ENCODE assay signal across 9 mouse cellular contexts in genomic region chr15:89179630-89179964, GRCm38 (mm10). TPM values are rescaled to one million over a fixed set of nuclear protein-coding genes. Genes with fewer than 3 reads are reported as not detected.
DNase-seq lines count a peak whose midpoint lies in the region; ATAC-seq and TF ChIP-seq lines count a peak whose summit lies in the region.
"Had no signal": no experiment of that assay in that cellular context is flagged by ENCODE, and none has a peak within 500 bp of the region (broad histone marks: within the 10 kb centered on the region; RNA-seq: fewer than 3 reads in every experiment).

No protein-coding gene starts in this region.

- H3K9me3 ChIP-seq in heart, embryonic 10.5 days, result no peaks in the 10 kb centered on the region
- H3K9me3 ChIP-seq in E14TG2a.4 (ENCODE audit: low read length), result no peaks in the 10 kb centered on the region
- no peaks in the 10 kb centered on the region for H3K9me3 ChIP-seq in forebrain, embryonic 16.5 days (ENCODE audit: control insufficient read depth, low read length)
- H3K9me3 ChIP-seq in liver, embryonic 16.5 days (replicated peaks; ENCODE audit: control insufficient read depth, low read length), result no peaks in the 10 kb centered on the region

- TF ChIP-seq CTCF in E14TG2a.4 (conservative IDR thresholded peaks at IDR 0.05; ENCODE audit: low read length), result no peak

- H3K9ac ChIP-seq in forebrain, embryonic 16.5 days (replicated peaks; ENCODE audit: low read depth, low read length), result peak overlapping the region; percentile 95
- H3K9ac ChIP-seq in liver, embryonic 16.5 days (ENCODE audit: low read depth, low read length), result peak overlapping the region; percentile 8

- peak overlapping the region; percentile 93 for H3K27ac ChIP-seq in heart, embryonic 10.5 days
- peak overlapping the region; percentile 94 for H3K27ac ChIP-seq in forebrain, embryonic 16.5 days (ENCODE audit: low read length)
- H3K27ac ChIP-seq in liver, embryonic 16.5 days (ENCODE audit: low read length), result peak overlapping the region; percentile 92

- 8% methylated on average over 6 of the region's 6 CpGs for WGBS in heart, embryonic 10.5 days
- WGBS in forebrain, embryonic 16.5 days, result under 1% methylated on average over 6 of the region's 6 CpGs
- 18% methylated on average over 6 of the region's 6 CpGs for WGBS in liver, embryonic 16.5 days (ENCODE audit: insufficient replicate concordance)

- no peak for ATAC-seq in forebrain, embryonic 16.5 days
- no peak for ATAC-seq in liver, embryonic 16.5 days (ENCODE audit: low read depth)

- intact Hi-C loops in heart, postnatal 36 days (cut with DNase I), result no loop called here

- H3K27me3 ChIP-seq in heart, embryonic 10.5 days (ENCODE audit: insufficient read depth, poor library complexity, severe bottlenecking), result no peaks in the 10 kb centered on the region
- H3K27me3 ChIP-seq in E14TG2a.4 (ENCODE audit: insufficient read depth, low read length), result peaks cover 3% of the 10 kb centered on the region
- no peaks in the 10 kb centered on the region for H3K27me3 ChIP-seq in forebrain, embryonic 16.5 days (replicated peaks; ENCODE audit: control insufficient read depth, insufficient read depth, low read length)
- peaks cover 36% of the 10 kb centered on the region for H3K27me3 ChIP-seq in liver, embryonic 16.5 days (ENCODE audit: control insufficient read depth, insufficient read depth, low read depth, low read length)
- H3K27me3 ChIP-seq: Patski had no signal

- peak overlapping the region; percentile 59 for H3K4me2 ChIP-seq in forebrain, embryonic 16.5 days (ENCODE audit: low read length)
- H3K4me2 ChIP-seq in liver, embryonic 16.5 days (ENCODE audit: low read depth, low read length), result peak overlapping the region; percentile 54

- peak overlapping the region; percentile 87 for H3K4me3 ChIP-seq in heart, embryonic 10.5 days
- peak overlapping the region; percentile 89 for H3K4me3 ChIP-seq in E14TG2a.4 (replicated peaks; ENCODE audit: low read length)
- H3K4me3 ChIP-seq in forebrain, embryonic 16.5 days (replicated peaks; ENCODE audit: low read length), result peak overlapping the region; percentile 79
- H3K4me3 ChIP-seq in liver, embryonic 16.5 days (ENCODE audit: low read depth, low read length), result peak overlapping the region; percentile 62

- H3K36me3 ChIP-seq in heart, embryonic 10.5 days, result 0 out of 2 replicates have a peak, but pooled peaks cover 4% of the 10 kb centered on the region
- H3K36me3 ChIP-seq in E14TG2a.4 (ENCODE audit: insufficient read depth, low read length), result peaks cover 13% of the 10 kb centered on the region
- no peaks in the 10 kb centered on the region for H3K36me3 ChIP-seq in forebrain, embryonic 16.5 days (ENCODE audit: control insufficient read depth, insufficient read depth)
- H3K36me3 ChIP-seq in liver, embryonic 16.5 days (ENCODE audit: control insufficient read depth, insufficient read depth), result no peaks in the 10 kb centered on the region

- H3K4me1 ChIP-seq in heart, embryonic 10.5 days, result peaks cover 78% of the 10 kb centered on the region
- peaks cover 93% of the 10 kb centered on the region for H3K4me1 ChIP-seq in E14TG2a.4 (replicated peaks; ENCODE audit: low read depth, low read length)
- peaks cover 74% of the 10 kb centered on the region for H3K4me1 ChIP-seq in forebrain, embryonic 16.5 days (replicated peaks; ENCODE audit: control insufficient read depth, insufficient read depth, low read length)
- H3K4me1 ChIP-seq in liver, embryonic 16.5 days (ENCODE audit: control insufficient read depth, low read depth, low read length), result peaks cover 25% of the 10 kb centered on the region

- no peak for DNase-seq in heart, embryonic 10.5 days (ENCODE audit: low spot score)
- DNase-seq in heart, postnatal 36 days, result no peak
- DNase-seq in Muller cell, postnatal 12 days (ENCODE audit: inconsistent ontology term), result no peak
- DNase-seq in c-Kit-positive CD71-positive TER-119-positive erythroid progenitor cells, embryonic 14.5 days (ENCODE audit: low spot score), result no peak
- DNase-seq in frontal cortex, adult 2 months (ENCODE audit: extremely low spot score in 1 of 2, low spot score in 1 of 2), result no peak

RNA-seq across cellular contexts. Expression of gene Plxnb2, which starts 1.0 kb away (rescaled TPM):
- polyA plus RNA-seq in heart, embryonic 10.5 days (2016; fragmentation: Nextera tagmentation; extraction: Ambion mirVana), result 106 and 117 TPM in 2 replicates
- 100 to 1,000 TPM in 1 of 2 experiments, 10 to 100 TPM in 1; 92.4 to 100 TPM for total RNA-seq in heart, postnatal 36 days (2021)
- polyA plus RNA-seq in forebrain, embryonic 16.5 days (2015; fragmentation: Nextera tagmentation; extraction: Ambion mirVana), result 112 and 126 TPM in 2 replicates
- polyA plus RNA-seq in liver, embryonic 16.5 days (2015; fragmentation: Nextera tagmentation; extraction: Ambion mirVana), result 26.2 and 31.9 TPM in 2 replicates
- polyA plus RNA-seq in frontal cortex, adult 2 months (2012; rRNA removed), result 65.8 and 72.5 TPM in 2 replicates

RNA-seq across cellular contexts. Expression of gene Dennd6b, which starts 16.7 kb away (rescaled TPM):
- polyA plus RNA-seq in heart, embryonic 10.5 days (2016; fragmentation: Nextera tagmentation; extraction: Ambion mirVana), result 23.1 and 23.5 TPM in 2 replicates
- 10 to 100 TPM in 1 of 2 experiments, 1 to 10 TPM in 1; 8.9 to 10.5 TPM for total RNA-seq in heart, postnatal 36 days (2021)
- polyA plus RNA-seq in forebrain, embryonic 16.5 days (2015; fragmentation: Nextera tagmentation; extraction: Ambion mirVana), result 60.7 and 83.2 TPM in 2 replicates
- 2.7 and 3.8 TPM in 2 replicates for polyA plus RNA-seq in liver, embryonic 16.5 days (2015; fragmentation: Nextera tagmentation; extraction: Ambion mirVana)
- 143 and 146 TPM in 2 replicates for polyA plus RNA-seq in frontal cortex, adult 2 months (2012; rRNA removed)

RNA-seq across cellular contexts. Expression of gene Mapk11, which starts 30.2 kb away (rescaled TPM):
- 4.2 and 4.8 TPM in 2 replicates for polyA plus RNA-seq in heart, embryonic 10.5 days (2016; fragmentation: Nextera tagmentation; extraction: Ambion mirVana)
- total RNA-seq in heart, postnatal 36 days (2021), result 1 to 10 TPM; 1.7 to 2.0 TPM
- polyA plus RNA-seq in forebrain, embryonic 16.5 days (2015; fragmentation: Nextera tagmentation; extraction: Ambion mirVana), result 39.1 and 46.8 TPM in 2 replicates
- 0.83 and 0.97 TPM in 2 replicates for polyA plus RNA-seq in liver, embryonic 16.5 days (2015; fragmentation: Nextera tagmentation; extraction: Ambion mirVana)
- 53.3 and 61.1 TPM in 2 replicates for polyA plus RNA-seq in frontal cortex, adult 2 months (2012; rRNA removed)

RNA-seq across cellular contexts. Expression of gene Ppp6r2, which starts 31.8 kb away (rescaled TPM):
- 12.4 and 23.5 TPM in 2 replicates for polyA plus RNA-seq in heart, embryonic 10.5 days (2016; fragmentation: Nextera tagmentation; extraction: Ambion mirVana)
- 10 to 100 TPM; 70.5 to 72.5 TPM for total RNA-seq in heart, postnatal 36 days (2021)
- 77.8 and 90.8 TPM in 2 replicates for polyA plus RNA-seq in forebrain, embryonic 16.5 days (2015; fragmentation: Nextera tagmentation; extraction: Ambion mirVana)
- polyA plus RNA-seq in liver, embryonic 16.5 days (2015; fragmentation: Nextera tagmentation; extraction: Ambion mirVana), result 15.5 and 16.4 TPM in 2 replicates
- polyA plus RNA-seq in frontal cortex, adult 2 months (2012; rRNA removed), result 125 and 147 TPM in 2 replicates

RNA-seq across cellular contexts. Expression of gene Mapk12, which starts 39.1 kb away (rescaled TPM):
- polyA plus RNA-seq in heart, embryonic 10.5 days (2016; fragmentation: Nextera tagmentation; extraction: Ambion mirVana), result 25.4 and 26.4 TPM in 2 replicates
- 10 to 100 TPM; 21.5 to 23.7 TPM for total RNA-seq in heart, postnatal 36 days (2021)
- polyA plus RNA-seq in forebrain, embryonic 16.5 days (2015; fragmentation: Nextera tagmentation; extraction: Ambion mirVana), result 4.1 and 5.7 TPM in 2 replicates
- 1.1 and 1.9 TPM in 2 replicates for polyA plus RNA-seq in liver, embryonic 16.5 days (2015; fragmentation: Nextera tagmentation; extraction: Ambion mirVana)
- polyA plus RNA-seq in frontal cortex, adult 2 months (2012; rRNA removed), result 20.2 and 22.9 TPM in 2 replicates
